Mouse (Mus musculus) heart, postnatal 14 days (tissue): ENCODE results near the gene Dnali1. TPM values are rescaled to one million over a fixed set of nuclear protein-coding genes. Genes with fewer than 3 reads are reported as not detected.

Source experiments
- DNase-seq, 2 experiments: peaks; one replicate each; pipeline ENCODE4 v3.0.0; 2021 to 2022
- intact Hi-C: fragments of 180-260 bp; cut with DNase I; formaldehyde crosslinking; loops from one replicate; pipeline ENCODE4 v1.15.1; 2025
- long read RNA-seq, 2 experiments: library from polyadenylated mRNA; stranded (forward); transcript quantifications; one replicate each; pipeline ENCODE4 v2.0.0; 2021
- total RNA-seq, 2 experiments: library from RNA; stranded (reverse); gene quantifications; 2 replicates each; pipeline ENCODE4 v1.2.3; 2021

The Dnali1 gene
- total RNA-seq: under 1 TPM in 1 of 2 experiments, not detected in 1; 0.22 TPM
- long read RNA-seq, experiment 1: 0 reads
- long read RNA-seq, experiment 2: 0 reads

- intact Hi-C loops: loop anchor here (2.0 to 10.0 kb wide), 2 partner anchors 19 to 211 kb away; partner anchors contain the start of genes 1110065P20Rik, Meaf6 and Yrdc
Observed at GRCm38 (mm10) chr4:125065517-125066307, at the start of gene Dnali1. Gene Dnali1 (minus strand): TSS chr4:125065703.

DNA sequence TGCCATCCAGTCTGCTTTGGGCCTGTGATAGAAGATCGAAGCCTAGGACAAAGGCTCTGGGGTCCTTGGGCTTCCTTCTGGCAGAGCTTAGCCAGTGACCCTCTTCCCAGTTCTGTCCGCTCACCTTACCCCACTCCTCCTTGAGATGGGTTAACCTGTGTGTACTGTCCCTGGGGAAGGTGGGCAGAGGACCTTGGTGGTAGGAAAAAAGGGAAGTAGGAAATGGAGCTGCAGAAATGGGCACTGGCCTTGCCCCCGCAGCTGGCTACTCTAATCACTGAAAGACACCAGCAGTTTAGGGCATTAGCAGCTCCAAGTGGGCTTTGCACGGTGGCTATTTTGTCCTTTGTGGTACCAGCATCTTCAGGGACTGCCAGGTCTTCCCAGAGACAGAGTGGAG lies 49.6 kb upstream of the Dnali1 start:
- intact Hi-C loops: no loop called here
- no peak for DNase-seq

More at GRCm38 (mm10) chr4:125065517-125066307, at the start of gene Dnali1:
- DNase-seq: peak; percentile 53 to 67

DNA sequence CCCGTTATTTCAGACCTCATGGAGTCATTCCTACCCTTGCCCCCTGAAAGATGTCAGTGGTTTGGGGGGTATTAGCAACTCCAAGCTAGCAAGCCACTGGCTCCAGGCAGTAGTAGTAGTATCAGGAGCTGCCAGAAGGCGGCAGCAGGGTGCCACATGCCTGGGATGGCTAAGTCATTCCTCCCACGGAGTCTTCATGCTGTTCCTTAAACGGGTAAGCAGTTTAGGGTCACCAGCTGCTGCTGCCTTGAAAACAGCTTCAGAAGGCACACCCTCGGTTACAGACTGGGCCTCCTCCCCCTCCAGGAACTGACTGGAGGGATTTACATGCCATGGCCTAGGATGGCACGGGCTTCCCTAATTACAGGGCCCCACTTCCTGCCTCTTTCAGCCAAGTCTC lies 49.1 kb upstream of the Dnali1 start:
- intact Hi-C loops: no loop called here
- DNase-seq: peak; percentile 86 to 90

- intact Hi-C loops: no loop called here
- DNase-seq: no peak
Observed at GRCm38 (mm10) chr4:125105354-125105753, 39.9 kb upstream of the Dnali1 start.

GRCm38 (mm10) chr4:125101334-125101733 lies 35.8 kb upstream of the Dnali1 start:
- no peak for DNase-seq
- intact Hi-C loops: loop anchor here (2.0 kb wide), 1 partner anchor 159 kb away; no protein-coding TSS in a partner anchor

GRCm38 (mm10) chr4:125099458-125099857 lies 34.0 kb upstream of the Dnali1 start:
- intact Hi-C loops: no loop called here

DNA sequence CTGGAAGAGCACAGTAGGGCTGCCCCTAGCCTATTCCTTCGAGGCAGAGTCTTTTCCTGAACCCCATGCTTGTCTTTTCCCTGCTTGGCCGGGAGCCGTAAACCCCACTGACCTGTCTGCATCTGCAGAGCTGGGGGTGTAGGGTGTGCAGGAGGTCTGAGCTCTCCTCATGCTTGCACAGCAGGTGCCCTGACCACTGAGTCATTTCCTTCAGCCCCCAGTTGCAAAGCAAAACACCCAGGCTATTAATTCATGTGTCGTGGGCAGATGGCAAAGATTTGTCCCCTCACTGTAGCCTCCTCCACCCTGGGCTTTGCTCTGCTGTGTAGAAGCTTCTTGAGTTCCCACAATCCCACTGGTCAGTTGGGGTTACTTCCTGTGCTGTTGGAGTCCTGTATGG lies 31.9 kb upstream of the Dnali1 start:
- intact Hi-C loops: no loop called here

More at GRCm38 (mm10) chr4:125099458-125099857, 34.0 kb upstream of the Dnali1 start:
- peak; percentile 78 to 88 for DNase-seq

GRCm38 (mm10) chr4:125096066-125096465 lies 30.6 kb upstream of the Dnali1 start:
- intact Hi-C loops: no loop called here
- no peak for DNase-seq

More for the DNA sequence above, 31.9 kb upstream of the Dnali1 start:
- DNase-seq: no peak

DNA sequence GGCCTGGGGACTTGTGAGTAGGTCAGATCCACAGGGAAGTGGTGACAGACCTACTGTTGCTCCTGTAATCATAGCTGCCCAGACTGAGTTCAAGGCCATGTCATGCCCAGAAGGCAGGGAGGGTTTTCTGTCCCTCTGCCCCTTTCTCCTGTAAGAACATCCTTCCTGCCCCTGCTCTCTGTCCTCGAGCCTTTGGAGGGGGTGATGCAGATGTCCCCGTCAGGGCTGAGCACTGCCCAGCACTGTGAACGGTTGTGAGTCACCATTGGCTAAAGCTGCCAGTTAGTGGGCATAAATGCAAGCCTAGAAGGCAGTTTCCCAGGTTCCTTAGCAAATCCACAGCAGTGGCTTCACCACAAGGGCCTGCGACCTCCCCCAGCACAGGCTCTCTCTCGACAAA lies 27.5 kb upstream of the Dnali1 start:
- intact Hi-C loops: no loop called here

DNA sequence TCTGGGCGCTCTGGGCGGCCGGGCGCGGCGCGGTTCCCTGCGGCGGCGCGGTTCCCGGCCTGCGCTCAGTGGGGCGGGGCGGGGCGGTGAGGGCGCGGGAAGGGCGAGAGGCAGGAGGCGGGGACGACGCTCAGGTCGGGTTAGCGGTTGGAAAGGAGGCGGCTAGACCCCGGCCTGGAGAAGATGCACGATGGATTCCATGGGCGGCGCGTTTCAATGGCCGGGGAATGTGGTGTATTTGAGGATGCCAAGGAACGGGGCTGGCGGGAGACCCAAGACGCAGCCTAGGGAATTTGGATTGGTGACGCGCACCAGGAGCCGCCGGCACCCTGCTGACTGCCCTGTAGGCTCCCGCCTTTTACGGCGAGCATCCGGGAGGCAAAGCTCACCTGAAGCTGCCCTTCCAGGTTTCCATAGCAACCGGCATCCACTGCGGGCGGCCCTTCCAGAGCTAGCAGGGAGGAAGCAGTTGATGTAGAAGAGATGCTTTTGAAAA lies 19.9 kb upstream of the Dnali1 start:
- intact Hi-C loops: loop anchor here (2.0 kb wide), 1 partner anchor 19 kb away; the partner anchor contains the start of gene Snip1
- no peak for DNase-seq

More for the DNA sequence above, 27.5 kb upstream of the Dnali1 start:
- no peak for DNase-seq

- intact Hi-C loops: loop anchor here (2.0 kb wide), 1 partner anchor 18 kb away; the partner anchor contains the start of gene Snip1
- peak; percentile 97 to 98 for DNase-seq
Observed at GRCm38 (mm10) chr4:125084403-125085345, 19.2 kb upstream of the Dnali1 start, which contains the start of gene Meaf6. Gene Meaf6 (plus strand): TSS chr4:125085134.

GRCm38 (mm10) chr4:125078698-125079097 lies 13.2 kb upstream of the Dnali1 start:
- DNase-seq: no peak
- intact Hi-C loops: no loop called here

GRCm38 (mm10) chr4:125077700-125078099 lies 12.2 kb upstream of the Dnali1 start:
- DNase-seq: no peak
- intact Hi-C loops: no loop called here

GRCm38 (mm10) chr4:125066490-125067370 lies 1.2 kb upstream of the Dnali1 start, which contains the start of gene Snip1:
Gene Snip1 (plus strand): TSS chr4:125066672.
- DNase-seq: peak; percentile 93 to 95
- intact Hi-C loops: loop anchor here (2.0 to 10.0 kb wide), 2 partner anchors 18 to 212 kb away; partner anchors contain the start of genes 1110065P20Rik, Meaf6 and Yrdc

DNA sequence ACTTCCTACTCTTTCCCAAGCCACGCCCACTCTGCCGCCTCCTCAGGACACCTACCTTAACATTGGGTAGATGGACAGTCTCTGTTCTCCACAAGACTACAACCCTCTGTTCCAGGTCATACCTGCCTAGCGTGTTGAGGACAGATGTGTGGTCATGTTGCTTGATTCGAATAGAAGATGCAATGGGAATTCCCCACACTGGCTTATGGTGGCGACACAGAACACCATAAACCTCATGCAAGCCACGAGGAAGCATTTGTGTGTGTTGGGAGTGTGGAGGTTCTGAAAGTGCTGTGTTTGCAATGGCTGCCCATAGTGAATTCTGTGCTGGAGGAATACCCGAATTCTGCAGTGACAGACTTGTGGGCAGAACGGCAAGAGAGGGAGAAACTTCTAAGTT lies 1.7 kb downstream of the Dnali1 start:
- DNase-seq: no peak
- intact Hi-C loops: loop anchor here (10.0 kb wide), 1 partner anchor 209 kb away; the partner anchor contains the start of genes 1110065P20Rik and Yrdc

GRCm38 (mm10) chr4:125059025-125059424 lies 6.5 kb downstream of the Dnali1 start:
- DNase-seq: peak; percentile 57 to 73
- intact Hi-C loops: loop anchor here (1.0 kb wide), 1 partner anchor 116 kb away; no protein-coding TSS in a partner anchor

DNA sequence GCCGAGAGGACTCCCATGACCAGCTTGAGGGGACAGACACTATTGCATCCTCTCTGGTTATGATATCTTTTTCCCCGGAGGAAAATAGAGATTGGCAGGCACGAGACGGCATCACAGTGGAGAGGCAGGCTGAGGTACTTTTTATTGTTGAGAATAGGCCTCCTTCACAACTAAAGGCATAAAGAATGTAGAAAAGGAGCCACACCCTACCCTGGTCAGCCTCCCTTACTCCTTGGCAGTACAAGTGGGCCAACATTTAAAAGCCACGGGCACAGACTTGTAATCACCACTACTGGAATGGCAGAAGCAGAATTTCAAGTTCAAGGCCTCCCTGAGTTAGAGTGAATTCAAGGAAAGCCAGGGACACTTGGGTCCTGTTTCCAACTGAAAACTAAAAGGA lies 7.5 kb downstream of the Dnali1 start:
- DNase-seq: no peak
- intact Hi-C loops: no loop called here

GRCm38 (mm10) chr4:125057273-125057672 lies 8.2 kb downstream of the Dnali1 start:
- DNase-seq: no peak
- intact Hi-C loops: no loop called here

DNA sequence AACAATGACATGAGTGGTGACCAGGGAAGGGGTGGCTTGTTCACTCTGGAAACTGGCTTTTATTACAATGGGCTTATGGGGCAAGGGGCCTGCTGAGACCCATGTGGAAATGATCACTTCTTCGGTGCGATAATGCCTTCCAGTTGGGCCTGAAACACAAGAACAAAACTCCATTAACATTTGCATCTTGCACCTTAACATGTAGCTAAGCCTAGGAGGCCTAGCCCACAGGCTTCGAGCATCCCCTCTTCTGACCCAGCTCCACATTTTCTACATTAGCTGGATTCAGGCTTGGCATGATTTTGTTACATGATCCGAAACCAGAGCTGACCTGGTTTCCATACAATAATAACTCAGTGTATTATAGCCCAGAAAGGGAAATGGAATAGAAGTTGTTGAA lies 9.0 kb downstream of the Dnali1 start:
- no peak for DNase-seq
- intact Hi-C loops: no loop called here
